ENCODE assay signal across 11 mouse cellular contexts in the genomic region with DNA sequence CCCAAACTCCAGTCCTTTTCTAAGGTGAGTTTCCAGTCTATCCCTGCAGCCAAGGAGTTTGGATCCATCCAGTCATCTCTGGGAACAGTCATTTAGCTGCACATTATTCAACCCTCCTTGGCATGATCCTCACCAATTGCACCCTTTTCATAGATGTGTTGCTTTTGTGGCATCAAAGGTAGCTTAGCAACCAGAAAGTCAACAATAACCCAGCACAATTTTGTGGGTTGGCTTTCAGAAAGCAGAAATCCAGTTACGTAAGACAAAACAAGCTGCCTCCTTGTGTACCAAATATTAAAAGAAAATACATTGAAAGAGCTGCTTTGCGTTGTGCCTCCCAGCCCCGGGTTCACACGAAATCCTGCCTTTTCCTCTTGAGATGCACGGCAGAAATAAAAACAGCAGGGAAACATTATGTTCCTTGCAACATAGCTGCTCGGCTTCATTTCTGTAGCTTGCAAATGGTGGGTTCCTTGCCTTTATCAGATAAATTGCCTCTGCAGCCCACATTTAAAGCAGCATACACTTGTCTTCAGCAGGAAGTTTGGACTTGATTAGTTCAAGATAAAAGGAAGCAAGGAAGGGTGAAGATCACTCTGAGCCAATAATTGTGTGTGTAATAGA.
DNase-seq lines count a peak whose midpoint lies in the region; ATAC-seq and TF ChIP-seq lines count a peak whose summit lies in the region.
"Had no signal": no experiment of that assay in that cellular context is flagged by ENCODE, and none has a peak within 500 bp of the region (broad histone marks: within the 10 kb centered on the region; RNA-seq: fewer than 3 reads in every experiment).

No protein-coding gene starts in this region.

- no peaks in the 10 kb centered on the region for H3K9me3 ChIP-seq in midbrain, embryonic 15.5 days
- no peaks in the 10 kb centered on the region for H3K9me3 ChIP-seq in midbrain, embryonic 11.5 days (ENCODE audit: control insufficient read depth, low read length)
- H3K9me3 ChIP-seq in hindbrain, embryonic 16.5 days (ENCODE audit: control insufficient read depth, low read length), result no peaks in the 10 kb centered on the region
- no peaks in the 10 kb centered on the region for H3K9me3 ChIP-seq in midbrain, postnatal 0 days (ENCODE audit: low read length)
- H3K9me3 ChIP-seq in liver, embryonic 12.5 days (replicated peaks), result no peaks in the 10 kb centered on the region
- H3K9me3 ChIP-seq: heart, embryonic 15.5 days; limb, embryonic 13.5 days had no signal

- peak; percentile 40; the same call in 1 of the 2 replicates for ATAC-seq in cerebellum, adult (ENCODE audit: insufficient number of reproducible peaks, low FRiP score, low TSS enrichment)
- ATAC-seq in midbrain, embryonic 15.5 days (replicated peaks), result no peak
- ATAC-seq in midbrain, embryonic 11.5 days (ENCODE audit: low FRiP score), result no peak
- ATAC-seq in hindbrain, embryonic 16.5 days, result 0 out of 2 replicates have a peak, but pooled peaks have one; percentile 14
- no peak for ATAC-seq in midbrain, postnatal 0 days (ENCODE audit: low FRiP score)
- ATAC-seq in liver, embryonic 12.5 days, result no peak

- 54% methylated on average over 6 of the region's 6 CpGs for WGBS in midbrain, embryonic 15.5 days
- 84% methylated on average over 6 of the region's 6 CpGs for WGBS in midbrain, embryonic 11.5 days
- WGBS in hindbrain, embryonic 16.5 days, result 36% methylated on average over 6 of the region's 6 CpGs
- 43% methylated on average over 6 of the region's 6 CpGs for WGBS in midbrain, postnatal 0 days
- WGBS in liver, embryonic 12.5 days (ENCODE audit: insufficient replicate concordance), result 53% methylated on average over 6 of the region's 6 CpGs

- TF ChIP-seq CTCF in midbrain, postnatal 0 days (IDR thresholded peaks at IDR 0.05), result no peak

- no peaks in the 10 kb centered on the region for H3K27me3 ChIP-seq in midbrain, embryonic 15.5 days (replicated peaks)
- H3K27me3 ChIP-seq in midbrain, embryonic 11.5 days (ENCODE audit: control insufficient read depth, insufficient read depth, low read length), result no peaks in the 10 kb centered on the region
- no peaks in the 10 kb centered on the region for H3K27me3 ChIP-seq in hindbrain, embryonic 16.5 days (replicated peaks; ENCODE audit: control insufficient read depth, insufficient read depth, low read length)
- no peaks in the 10 kb centered on the region for H3K27me3 ChIP-seq in midbrain, postnatal 0 days (ENCODE audit: insufficient read depth, low read length)
- H3K27me3 ChIP-seq in liver, embryonic 12.5 days (replicated peaks), result no peaks in the 10 kb centered on the region
- H3K27me3 ChIP-seq: heart, embryonic 15.5 days; limb, embryonic 13.5 days had no signal

- H3K4me3 ChIP-seq in midbrain, embryonic 15.5 days, result no peak overlapping the region
- no peak overlapping the region for H3K4me3 ChIP-seq in midbrain, embryonic 11.5 days (ENCODE audit: low read depth, low read length)
- H3K4me3 ChIP-seq in hindbrain, embryonic 16.5 days (ENCODE audit: low read length), result no peak overlapping the region
- H3K4me3 ChIP-seq in midbrain, postnatal 0 days (ENCODE audit: low read depth, low read length), result no peak overlapping the region
- no peak overlapping the region for H3K4me3 ChIP-seq in liver, embryonic 12.5 days
- H3K4me3 ChIP-seq: heart, embryonic 15.5 days; limb, embryonic 13.5 days had no signal

- H3K27ac ChIP-seq in midbrain, embryonic 15.5 days, result peak overlapping the region; percentile 62; the same call in 1 of the 2 replicates
- H3K27ac ChIP-seq in midbrain, embryonic 11.5 days (ENCODE audit: low read depth, low read length), result no peak overlapping the region
- H3K27ac ChIP-seq in hindbrain, embryonic 16.5 days (ENCODE audit: low read depth, low read length), result peak overlapping the region; percentile 73
- H3K27ac ChIP-seq in midbrain, postnatal 0 days (ENCODE audit: low read depth, low read length), result 0 out of 2 replicates have a peak overlapping the region, but pooled peaks have one; percentile 8
- H3K27ac ChIP-seq in liver, embryonic 12.5 days, result no peak overlapping the region
- H3K27ac ChIP-seq: heart, embryonic 15.5 days; limb, embryonic 13.5 days had no signal

- no peak overlapping the region for H3K4me2 ChIP-seq in midbrain, embryonic 15.5 days
- no peak overlapping the region for H3K4me2 ChIP-seq in midbrain, embryonic 11.5 days
- H3K4me2 ChIP-seq in hindbrain, embryonic 16.5 days (ENCODE audit: low read length), result peak overlapping the region; percentile 2
- H3K4me2 ChIP-seq in midbrain, postnatal 0 days (ENCODE audit: low read depth, low read length, poor library complexity, severe bottlenecking), result no peak overlapping the region
- H3K4me2 ChIP-seq in liver, embryonic 12.5 days, result no peak overlapping the region
- H3K4me2 ChIP-seq: heart, embryonic 15.5 days; limb, embryonic 13.5 days had no signal

- DNase-seq in cerebellum, adult 8-10 months, result no peak
- DNase-seq in midbrain, embryonic 11.5 days (ENCODE audit: low spot score, missing footprints), result no peak
- peak; percentile 35 for DNase-seq in midbrain, postnatal 0 days (ENCODE audit: low spot score)
- DNase-seq in spleen, postnatal 36 days (ENCODE audit: low spot score in 2 of 2), result no peak
- DNase-seq: kidney, adult 8-10 months had no signal

- H3K9ac ChIP-seq in midbrain, embryonic 15.5 days, result no peak overlapping the region
- no peak overlapping the region for H3K9ac ChIP-seq in midbrain, embryonic 11.5 days (ENCODE audit: low read length)
- H3K9ac ChIP-seq in hindbrain, embryonic 16.5 days (ENCODE audit: low read depth, low read length), result no peak overlapping the region
- H3K9ac ChIP-seq in midbrain, postnatal 0 days (replicated peaks; ENCODE audit: low read length, poor library complexity, severe bottlenecking), result no peak overlapping the region
- H3K9ac ChIP-seq in liver, embryonic 12.5 days, result no peak overlapping the region
- H3K9ac ChIP-seq: heart, embryonic 15.5 days; limb, embryonic 13.5 days had no signal

- H3K36me3 ChIP-seq in midbrain, embryonic 15.5 days (replicated peaks), result no peaks in the 10 kb centered on the region
- no peaks in the 10 kb centered on the region for H3K36me3 ChIP-seq in midbrain, embryonic 11.5 days (ENCODE audit: control insufficient read depth, insufficient read depth, low read length)
- no peaks in the 10 kb centered on the region for H3K36me3 ChIP-seq in hindbrain, embryonic 16.5 days (ENCODE audit: control insufficient read depth, insufficient read depth, low read length)
- no peaks in the 10 kb centered on the region for H3K36me3 ChIP-seq in midbrain, postnatal 0 days (ENCODE audit: insufficient read depth, low read length)
- H3K36me3 ChIP-seq in liver, embryonic 12.5 days, result no peaks in the 10 kb centered on the region
- H3K36me3 ChIP-seq: heart, embryonic 15.5 days; limb, embryonic 13.5 days had no signal

- peaks cover 6% of the 10 kb centered on the region; the same call in 1 of the 2 replicates for H3K4me1 ChIP-seq in midbrain, embryonic 15.5 days
- no peaks in the 10 kb centered on the region for H3K4me1 ChIP-seq in midbrain, embryonic 11.5 days (ENCODE audit: control insufficient read depth, insufficient read depth, low read length)
- H3K4me1 ChIP-seq in hindbrain, embryonic 16.5 days (ENCODE audit: control insufficient read depth, insufficient read depth, low read depth, low read length), result peaks cover 5% of the 10 kb centered on the region
- 0 out of 2 replicates have a peak, but pooled peaks cover 3% of the 10 kb centered on the region for H3K4me1 ChIP-seq in midbrain, postnatal 0 days (ENCODE audit: insufficient read depth, low read length)
- no peaks in the 10 kb centered on the region for H3K4me1 ChIP-seq in liver, embryonic 12.5 days
- H3K4me1 ChIP-seq: limb, embryonic 13.5 days had no signal

Comparison
In these comparisons a context has a peak if more than half of its experiments do, and no peak if none do; other contexts are left out.
1. H3K27ac ChIP-seq: peak in midbrain, embryonic 15.5 days (single experiment), hindbrain, embryonic 16.5 days (single experiment) and midbrain, postnatal 0 days (single experiment); none in midbrain, embryonic 11.5 days (single experiment) and liver, embryonic 12.5 days (single experiment).
2. ATAC-seq: peak in cerebellum, adult (single experiment) and hindbrain, embryonic 16.5 days (single experiment); none in midbrain, embryonic 15.5 days (single experiment), midbrain, embryonic 11.5 days (single experiment), midbrain, postnatal 0 days (single experiment) and liver, embryonic 12.5 days (single experiment).